Mouse (Mus musculus) hindbrain, embryonic 13.5 days (tissue): ENCODE data around the gene Gm28168. TPM values are rescaled to one million over a fixed set of nuclear protein-coding genes. Genes with fewer than 3 reads are reported as not detected.
"Not testable (repeated sequence)": the region's sequence is repeated elsewhere in the genome, so short reads cannot be mapped to it uniquely, and the experiment has no call there.

Source experiments
- ATAC-seq: fragments of 200-750 bp; cut with Nextera tagmentation; 2 replicates; pipeline ENCODE4 v1.8.0; 2017; ENCODE audit warnings: moderate TSS enrichment; ENCODE audit not compliant: low FRiP score
- H3K27ac ChIP-seq: fragments of 300-500 bp; sonication (generic); 2 replicates; pipeline ENCODE4 v1.5.1; 2015; ENCODE audit warnings: inconsistent platforms, mild to moderate bottlenecking, moderate library complexity
- H3K27me3 ChIP-seq: fragments of 300-500 bp; sonication (generic); 2 replicates; pipeline ENCODE4 v1.6.1; 2015; ENCODE audit warnings: mild to moderate bottlenecking, inconsistent platforms
- H3K36me3 ChIP-seq: fragments of 300-500 bp; sonication (generic); 2 replicates; pipeline ENCODE4 v1.6.1; 2015; ENCODE audit warnings: mild to moderate bottlenecking, inconsistent platforms
- H3K4me1 ChIP-seq: fragments of 300-500 bp; sonication (generic); replicated peaks from 2 replicates; pipeline ENCODE4 v1.6.1; 2015; ENCODE audit warnings: inconsistent platforms
- H3K4me2 ChIP-seq: fragments of 300-500 bp; sonication (generic); 2 replicates; pipeline ENCODE4 v1.6.1; 2015; ENCODE audit warnings: inconsistent platforms, mild to moderate bottlenecking, moderate library complexity
- H3K4me3 ChIP-seq: fragments of 300-500 bp; sonication (generic); 2 replicates; pipeline ENCODE4 v1.5.1; 2015; ENCODE audit warnings: mild to moderate bottlenecking, inconsistent platforms
- H3K9ac ChIP-seq: fragments of 300-500 bp; sonication (generic); 2 replicates; pipeline ENCODE4 v1.6.1; 2015; ENCODE audit warnings: mild to moderate bottlenecking, inconsistent platforms
- H3K9me3 ChIP-seq: fragments of 300-500 bp; sonication (generic); 2 replicates; pipeline ENCODE4 v1.6.1; 2016; ENCODE audit warnings: inconsistent platforms
- WGBS: fragments of 180-500 bp; shearing (Covaris S2); methylation state at CpG from one replicate; pipeline ENCODE4 v1.1.7; 2015; 5-methylcytosine and 5-hydroxymethylcytosine counted together
- polyA plus RNA-seq: library from polyadenylated mRNA; unstranded; fragments of >200 nt; fragmentation: Nextera tagmentation; extraction: Ambion mirVana; gene quantifications from 2 replicates; pipeline ENCODE4 v1.2.1, GENCODE M21; 2015

Gm28168 gene
- not detected in 2 replicates for polyA plus RNA-seq

GRCm38 (mm10) chr1:117927715-117928114 lies at the start of gene Gm28168:
Gene Gm28168 (plus strand): TSS chr1:117928015.
- not testable (repeated sequence) for H3K9me3 ChIP-seq, H3K27me3 ChIP-seq, H3K4me2 ChIP-seq, ATAC-seq, H3K4me3 ChIP-seq, H3K4me1 ChIP-seq, H3K27ac ChIP-seq, H3K36me3 ChIP-seq, H3K9ac ChIP-seq
- 67% methylated on average over 1 of the region's 1 CpGs for WGBS

- H3K9me3 ChIP-seq = peaks cover 9% of the 10 kb centered on the region; the same call in 1 of the 2 replicates
- no peak within 1 kb of the TSS for H3K9ac ChIP-seq
- no peaks in the 10 kb centered on the region for H3K36me3 ChIP-seq
- H3K27ac ChIP-seq = no peak within 1 kb of the TSS
- no peaks in the 10 kb centered on the region for H3K4me1 ChIP-seq
- no peak within 1 kb of the TSS for H3K4me3 ChIP-seq
- H3K4me2 ChIP-seq = no peak within 1 kb of the TSS
- ATAC-seq = no peak
- no peaks in the 10 kb centered on the region for H3K27me3 ChIP-seq
- WGBS = 81% methylated on average over 4 of the region's 4 CpGs
Measured at GRCm38 (mm10) chr1:117965639-117966038, 37.8 kb downstream of the Gm28168 start, which contains the start of gene Gm7145. Gene Gm7145 (plus strand): TSS chr1:117965939.

Other genes with a start within 250 kb of the Gm28168 start
- not detected in 2 replicates for gene Gm28363, start 230.9 kb upstream of the Gm28168 start, polyA plus RNA-seq
- not detected in 2 replicates for gene B020011L13Rik, start 146.9 kb upstream of the Gm28168 start, polyA plus RNA-seq
- gene Gm28360, start 97.9 kb upstream of the Gm28168 start, polyA plus RNA-seq = not detected in 2 replicates
- gene Gm7145, start 37.9 kb downstream of the Gm28168 start, polyA plus RNA-seq = not detected in 2 replicates
- 0.29 and 0.58 TPM in 2 replicates for gene Gm29106, start 248.5 kb downstream of the Gm28168 start, polyA plus RNA-seq